Mouse (Mus musculus) heart, embryonic 16.5 days (tissue): ENCODE measurements around the gene Tiam2. TPM values are rescaled to one million over a fixed set of nuclear protein-coding genes. Genes with fewer than 3 reads are reported as not detected.
A peak's percentile ranks its signal among the peaks of the same experiment; 100 is the strongest.

Experiments
- ATAC-seq: fragments of 200-750 bp; cut with Nextera tagmentation; replicated peaks from 2 replicates; pipeline ENCODE4 v1.8.0; 2017; ENCODE audit warnings: moderate number of reproducible peaks; ENCODE audit not compliant: insufficient read depth, low FRiP score; ENCODE audit errors: extremely low read depth
- H3K27ac ChIP-seq: fragments of 300-500 bp; sonication (generic); 2 replicates; pipeline ENCODE4 v1.5.1; 2014; ENCODE audit warnings: mild to moderate bottlenecking, low read length, control low read depth, moderate library complexity
- H3K27me3 ChIP-seq: fragments of 300-500 bp; sonication (generic); 2 replicates; pipeline ENCODE4 v1.6.1; 2014; ENCODE audit warnings: low read length, mixed read lengths; ENCODE audit not compliant: control insufficient read depth, insufficient read depth
- H3K36me3 ChIP-seq: fragments of 300-500 bp; sonication (generic); 2 replicates; pipeline ENCODE4 v1.6.1; 2014; ENCODE audit not compliant: control insufficient read depth, insufficient read depth
- H3K4me1 ChIP-seq: fragments of 300-500 bp; sonication (generic); 2 replicates; pipeline ENCODE4 v1.6.1; 2014; ENCODE audit warnings: low read length, mixed read lengths; ENCODE audit not compliant: control insufficient read depth, insufficient read depth
- H3K4me2 ChIP-seq: fragments of 300-500 bp; sonication (generic); 2 replicates; pipeline ENCODE4 v1.6.1; 2014; ENCODE audit warnings: low read depth, mild to moderate bottlenecking, control low read depth, low read length
- H3K4me3 ChIP-seq: fragments of 300-500 bp; sonication (generic); 2 replicates; pipeline ENCODE4 v1.5.1; 2014; ENCODE audit warnings: mild to moderate bottlenecking, control low read depth, low read length
- H3K9ac ChIP-seq: fragments of 300-500 bp; sonication (generic); 2 replicates; pipeline ENCODE4 v1.6.1; 2014; ENCODE audit warnings: low read length, control low read depth
- H3K9me3 ChIP-seq: fragments of 300-500 bp; sonication (generic); replicated peaks from 2 replicates; pipeline ENCODE4 v1.6.1; 2016; ENCODE audit warnings: low read length; ENCODE audit not compliant: control insufficient read depth
- WGBS: fragments of 180-500 bp; shearing (Covaris S2); extraction: QIAGEN DNeasy Blood & Tissue Kit; methylation state at CpG from one replicate; pipeline ENCODE4 v1.1.7; 2014; 5-methylcytosine and 5-hydroxymethylcytosine counted together
- polyA plus RNA-seq: library from polyadenylated mRNA; unstranded; fragments of >200 nt; fragmentation: Nextera tagmentation; extraction: Ambion mirVana; gene quantifications from 2 replicates; pipeline ENCODE4 v1.2.1, GENCODE M21; 2015

Tiam2 gene
- polyA plus RNA-seq, 1 experiment from 2014 or later, result 3.5 TPM

DNA sequence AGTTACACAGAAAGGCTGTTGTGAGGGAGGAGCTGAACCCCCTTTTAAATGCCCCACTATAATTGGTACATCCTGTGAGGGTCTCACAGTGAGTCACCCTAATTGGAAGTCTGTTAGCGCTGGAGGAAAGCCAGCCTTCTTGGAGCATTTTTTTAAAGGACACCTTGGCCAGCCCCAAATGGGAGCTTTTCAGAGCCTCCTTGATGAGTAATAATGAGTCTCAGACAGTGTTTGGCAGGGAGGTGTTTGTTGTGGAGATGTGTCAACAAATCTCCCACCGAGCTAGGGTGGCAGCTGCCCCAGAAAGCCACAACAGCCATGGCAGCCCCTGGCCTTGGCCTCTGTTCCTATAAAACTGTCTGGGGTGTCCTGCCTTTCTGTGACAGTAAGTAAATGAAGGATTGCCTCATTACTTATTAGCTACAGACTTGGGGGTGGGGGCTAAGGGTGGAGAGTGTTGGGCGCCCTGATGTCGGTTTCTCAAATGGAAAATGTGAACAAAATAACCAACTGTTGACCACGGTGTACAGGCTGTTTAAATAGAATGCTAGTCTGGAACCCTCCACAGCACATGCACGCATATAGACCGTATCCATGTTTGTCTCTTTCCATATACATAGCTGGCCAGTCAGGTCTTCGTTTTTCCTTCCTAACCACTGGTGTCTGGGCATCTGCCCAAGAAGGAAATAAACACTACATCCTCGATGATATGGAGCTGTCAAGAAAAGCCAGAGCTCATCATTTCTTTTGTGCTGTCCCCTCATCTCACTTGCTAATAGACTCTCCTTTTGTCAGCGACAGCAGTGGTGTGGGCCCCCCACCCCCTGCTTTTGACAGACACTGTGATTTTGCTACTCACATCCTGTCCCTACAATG is 116.4 kb downstream of the Tiam2 start:
- WGBS, result 52% methylated on average over 10 of the region's 10 CpGs
- ATAC-seq, result no peak
- no peak overlapping the region for H3K9ac ChIP-seq
- 0 out of 2 replicates have a peak, but pooled peaks cover 3% of the 10 kb centered on the region for H3K36me3 ChIP-seq
- no peak overlapping the region for H3K4me2 ChIP-seq
- no peaks in the 10 kb centered on the region for H3K4me1 ChIP-seq
- no peak overlapping the region for H3K4me3 ChIP-seq
- no peaks in the 10 kb centered on the region for H3K27me3 ChIP-seq
- H3K27ac ChIP-seq, result no peak overlapping the region
- no peaks in the 10 kb centered on the region for H3K9me3 ChIP-seq

DNA sequence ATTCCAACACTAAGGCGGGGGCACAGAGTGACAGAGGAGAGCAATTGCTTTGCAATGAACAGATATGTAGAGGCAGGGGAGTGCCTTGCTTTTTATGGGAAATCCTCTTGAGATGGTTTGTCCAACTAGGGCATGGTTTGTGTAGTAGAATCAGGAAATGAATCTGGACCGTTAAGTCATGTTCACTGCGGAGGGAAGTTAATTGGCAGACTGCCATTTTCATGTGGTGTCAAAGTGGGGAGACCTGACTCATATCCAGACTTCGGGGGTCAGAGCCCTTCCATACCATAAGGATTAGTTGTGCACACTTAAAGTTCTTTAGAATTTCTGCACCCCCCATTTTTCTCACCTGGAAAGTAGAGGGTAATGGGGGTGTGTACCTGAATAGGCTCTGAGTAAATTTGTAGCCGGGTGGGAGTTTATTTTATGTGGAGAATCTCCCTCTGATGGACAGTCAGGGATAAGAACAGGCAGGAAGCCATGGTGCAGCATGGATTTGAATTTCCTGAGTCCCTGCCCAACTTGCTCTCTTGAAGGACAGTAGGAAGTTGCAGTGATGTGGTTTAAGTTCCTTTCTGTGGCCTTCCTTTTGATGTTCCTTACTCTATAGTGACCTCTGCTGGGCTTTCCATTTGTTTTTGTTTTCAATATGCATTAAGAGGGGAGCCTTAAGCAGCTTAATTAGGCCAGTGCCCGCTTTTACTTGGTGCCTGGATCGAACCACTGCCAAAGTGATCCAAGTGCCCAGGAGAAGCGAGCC is 120.0 kb downstream of the Tiam2 start:
- H3K4me3 ChIP-seq, result no peak overlapping the region
- H3K4me1 ChIP-seq, result no peaks in the 10 kb centered on the region
- 0 out of 2 replicates have a peak, but pooled peaks cover 3% of the 10 kb centered on the region for H3K36me3 ChIP-seq
- H3K27ac ChIP-seq, result no peak overlapping the region
- no peak overlapping the region for H3K4me2 ChIP-seq
- peak; percentile 35; the same call in 1 of the 2 replicates for ATAC-seq
- no peaks in the 10 kb centered on the region for H3K27me3 ChIP-seq
- no peaks in the 10 kb centered on the region for H3K9me3 ChIP-seq
- no peak overlapping the region for H3K9ac ChIP-seq
- 46% methylated on average over 8 of the region's 8 CpGs for WGBS

DNA sequence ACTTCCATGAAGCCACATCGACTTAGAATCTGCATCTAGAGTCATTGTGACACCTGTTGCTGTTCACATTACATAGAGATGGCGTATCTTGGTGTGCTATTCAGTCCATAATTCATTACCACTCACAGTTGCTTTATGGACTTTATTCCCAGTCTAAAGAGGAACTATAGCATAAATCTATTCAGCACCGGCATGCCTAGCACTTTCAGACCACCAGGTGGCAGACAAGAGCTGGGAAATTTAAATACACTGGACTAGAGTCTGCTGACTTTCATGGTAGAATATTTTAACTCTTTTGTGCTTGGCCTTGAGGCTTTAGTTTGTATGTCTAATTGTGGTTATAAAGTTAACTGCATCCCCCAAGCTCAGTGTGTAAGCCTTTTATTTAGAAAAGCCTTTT is 122.4 kb downstream of the Tiam2 start:
- no peak overlapping the region for H3K27ac ChIP-seq
- no peaks in the 10 kb centered on the region; the same call in 1 of the 2 replicates for H3K4me1 ChIP-seq
- H3K27me3 ChIP-seq, result no peaks in the 10 kb centered on the region
- 29% methylated on average over 3 of the region's 3 CpGs for whole genome bisulfite sequencing
- no peak overlapping the region for H3K9ac ChIP-seq
- 0 out of 2 replicates have a peak, but pooled peaks cover 3% of the 10 kb centered on the region for H3K36me3 ChIP-seq
- H3K4me2 ChIP-seq, result no peak overlapping the region
- no peak overlapping the region for H3K4me3 ChIP-seq
- no peaks in the 10 kb centered on the region for H3K9me3 ChIP-seq
- no peak for ATAC-seq

DNA sequence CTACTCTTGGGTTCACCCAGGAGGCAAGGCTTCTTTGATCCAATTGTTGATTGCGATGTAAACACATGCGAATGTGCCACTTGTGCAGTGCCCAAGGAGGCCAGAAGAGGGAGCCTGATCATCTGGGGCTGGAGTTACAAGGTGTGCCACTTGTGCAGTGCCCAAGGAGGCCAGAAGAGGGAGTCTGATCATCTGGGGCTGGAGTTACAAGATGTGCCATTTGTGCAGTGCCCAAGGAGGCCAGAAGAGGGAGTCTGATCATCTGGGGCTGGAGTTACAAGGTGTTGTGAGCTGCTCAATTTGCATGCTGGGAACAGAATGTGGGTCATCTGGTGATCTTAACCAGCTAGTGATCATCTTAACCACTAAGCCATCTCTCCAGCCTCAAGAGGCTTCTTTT is 124.7 kb downstream of the Tiam2 start:
- Histone ChIP-seq H3K27ac (no peak overlapping the region), H3K36me3 (0 out of 2 replicates have a peak, but pooled peaks cover 3% of the 10 kb centered on the region), H3K4me1 (no peaks in the 10 kb centered on the region; the same call in 1 of the 2 replicates), H3K4me3 (no peak overlapping the region), H3K27me3 (no peaks in the 10 kb centered on the region), H3K9me3 (no peaks in the 10 kb centered on the region), H3K4me2 (no peak overlapping the region), H3K9ac (no peak overlapping the region)
- ATAC-seq, result no peak
- WGBS, result 70% methylated on average over 2 of the region's 2 CpGs

DNA sequence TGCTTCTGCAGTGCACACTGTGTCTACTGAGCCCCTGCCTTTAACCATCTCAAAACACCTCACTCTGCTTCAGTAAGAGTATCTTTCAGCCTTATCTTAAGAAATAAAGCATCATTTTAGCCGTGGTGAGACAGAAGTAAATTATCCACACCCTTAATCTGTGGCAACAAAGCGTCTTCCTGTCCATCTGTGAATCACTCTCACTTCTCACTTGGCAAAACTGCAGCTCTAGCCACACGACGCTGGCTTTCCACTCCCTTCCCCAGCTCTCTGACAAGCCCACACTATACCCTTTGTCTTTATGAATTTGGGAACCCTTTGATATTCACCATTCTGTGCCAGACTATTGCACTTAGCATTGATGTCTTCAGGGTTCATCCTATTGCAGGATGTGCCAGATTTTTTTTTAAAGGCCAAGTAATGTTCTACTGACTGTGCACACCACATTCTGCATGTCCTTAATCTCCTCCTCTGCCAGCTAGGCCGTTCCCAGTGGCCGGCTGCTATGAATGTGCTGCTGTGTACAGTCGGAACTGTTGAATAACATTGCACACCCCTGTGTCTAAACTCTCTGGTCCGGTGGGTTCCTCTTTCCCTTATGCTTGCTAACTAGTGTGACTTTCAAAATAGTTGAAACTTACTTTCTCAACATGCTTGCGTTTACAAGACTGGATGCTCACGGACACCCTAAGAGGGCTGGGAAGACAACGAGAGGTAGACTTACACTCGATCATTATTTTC is 126.4 kb downstream of the Tiam2 start:
- WGBS, result 80% methylated on average over 12 of the region's 12 CpGs
- H3K36me3 ChIP-seq, result 0 out of 2 replicates have a peak, but pooled peaks cover 3% of the 10 kb centered on the region

DNA sequence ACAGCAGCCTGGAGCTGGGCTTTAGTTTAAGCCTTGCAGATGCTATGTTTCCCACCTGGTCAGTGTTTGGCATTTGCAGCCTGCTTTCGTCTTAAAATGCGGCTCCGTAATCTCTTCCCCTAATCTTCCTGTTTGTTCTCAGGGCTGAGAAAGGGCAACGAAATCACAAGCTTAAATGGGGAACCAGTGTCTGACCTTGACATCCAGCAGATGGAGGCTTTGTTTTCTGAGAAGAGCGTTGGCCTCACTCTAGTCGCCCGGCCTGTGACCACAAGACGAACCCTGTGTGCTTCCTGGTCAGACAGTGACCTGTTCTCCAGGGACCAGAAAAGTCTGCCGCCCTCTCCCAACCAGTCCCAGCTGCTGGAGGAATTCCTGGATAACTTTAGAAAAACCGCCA is 127.6 kb downstream of the Tiam2 start:
- no peak overlapping the region for H3K27ac ChIP-seq
- H3K4me1 ChIP-seq, result no peaks in the 10 kb centered on the region; the same call in 1 of the 2 replicates
- no peaks in the 10 kb centered on the region for H3K9me3 ChIP-seq
- H3K27me3 ChIP-seq, result no peaks in the 10 kb centered on the region
- H3K9ac ChIP-seq, result no peak overlapping the region
- no peak overlapping the region for H3K4me3 ChIP-seq
- H3K36me3 ChIP-seq, result 0 out of 2 replicates have a peak, but pooled peaks cover 3% of the 10 kb centered on the region
- WGBS, result 37% methylated on average over 10 of the region's 10 CpGs
- no peak for ATAC-seq
- H3K4me2 ChIP-seq, result no peak overlapping the region

More for the DNA sequence above, 126.4 kb downstream of the Tiam2 start:
- Histone ChIP-seq H3K27ac (no peak overlapping the region), H3K4me1 (no peaks in the 10 kb centered on the region; the same call in 1 of the 2 replicates), H3K4me3 (no peak overlapping the region), H3K27me3 (no peaks in the 10 kb centered on the region), H3K9me3 (no peaks in the 10 kb centered on the region), H3K9ac (no peak overlapping the region), H3K4me2 (no peak overlapping the region)
- ATAC-seq, result no peak

DNA sequence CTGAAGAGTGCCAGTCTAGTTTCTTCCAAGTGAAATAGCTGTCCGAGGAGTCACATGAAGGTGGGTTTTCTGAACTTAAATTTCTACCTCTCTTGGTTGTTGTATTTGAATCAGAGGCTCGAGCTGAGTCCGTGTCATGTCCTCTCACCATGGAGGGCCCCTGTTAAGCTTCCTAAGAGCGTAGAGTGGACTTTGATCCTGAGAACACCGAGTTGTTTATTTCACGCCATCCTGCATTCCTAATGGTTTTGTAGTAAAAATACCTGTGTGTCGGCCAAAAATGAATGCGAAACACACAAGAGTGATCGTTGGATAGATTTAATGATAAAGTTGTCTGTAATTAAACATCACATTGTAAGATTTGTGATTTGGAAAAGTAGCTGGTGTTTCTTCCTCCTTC is 128.5 kb downstream of the Tiam2 start:
- 87% methylated on average over 9 of the region's 9 CpGs for WGBS
- H3K27me3 ChIP-seq, result no peaks in the 10 kb centered on the region
- no peaks in the 10 kb centered on the region for H3K9me3 ChIP-seq
- no peak overlapping the region for H3K4me2 ChIP-seq
- no peak overlapping the region for H3K4me3 ChIP-seq
- ATAC-seq, result no peak
- H3K27ac ChIP-seq, result no peak overlapping the region
- H3K4me1 ChIP-seq, result no peaks in the 10 kb centered on the region; the same call in 1 of the 2 replicates
- H3K9ac ChIP-seq, result no peak overlapping the region
- 0 out of 2 replicates have a peak, but pooled peaks cover 3% of the 10 kb centered on the region for H3K36me3 ChIP-seq

DNA sequence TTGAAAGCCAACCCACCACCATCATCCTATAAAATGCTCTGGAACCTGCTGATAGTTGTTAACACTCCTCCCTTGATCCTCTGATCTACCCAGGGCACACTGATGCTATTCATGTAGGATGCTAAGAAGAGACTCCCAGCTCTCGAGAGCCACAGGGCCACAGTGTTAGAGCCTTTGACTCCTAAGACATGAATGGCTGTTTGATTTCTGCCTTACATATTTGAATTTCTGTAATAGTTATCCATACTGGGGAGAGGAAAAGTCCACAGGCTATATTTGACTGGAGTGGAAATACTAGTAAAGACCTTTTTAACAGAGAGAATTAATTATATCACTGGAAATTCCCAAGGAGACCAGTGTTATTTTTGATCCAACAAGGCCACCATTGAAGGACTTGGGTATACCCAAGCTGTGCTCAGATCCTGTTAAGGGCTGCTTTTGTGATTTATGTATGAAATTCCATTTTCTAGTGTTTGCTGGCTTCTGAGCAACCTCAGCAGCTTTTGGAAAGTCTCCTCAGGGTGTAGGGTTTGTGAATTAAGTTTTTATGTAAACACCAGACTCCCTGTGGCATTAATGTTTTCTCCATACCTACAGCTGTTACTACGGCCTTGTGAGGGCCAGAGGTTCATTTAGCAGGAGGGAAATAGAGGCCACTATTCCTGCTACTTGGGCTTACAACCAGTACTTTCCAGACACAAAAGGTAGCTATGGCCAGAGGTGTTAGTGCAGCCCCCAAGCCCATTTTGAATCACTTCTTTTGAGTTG is 131.7 kb downstream of the Tiam2 start:
- Histone ChIP-seq H3K4me1 (no peaks in the 10 kb centered on the region), H3K4me3 (no peak overlapping the region), H3K27me3 (no peaks in the 10 kb centered on the region), H3K4me2 (no peak overlapping the region), H3K9me3 (no peaks in the 10 kb centered on the region), H3K27ac (no peak overlapping the region), H3K36me3 (no peaks in the 10 kb centered on the region), H3K9ac (no peak overlapping the region)
- no peak for ATAC-seq
- WGBS, result 80% methylated on average over 2 of the region's 2 CpGs
